Mouse (Mus musculus) erythroblast, adult 5-6 weeks (primary cell): ENCODE measurements around the gene Gpx5. TPM values are rescaled to one million over a fixed set of nuclear protein-coding genes. Genes with fewer than 3 reads are reported as not detected.

Experiments used
- ATAC-seq: replicated peaks from 2 replicates; pipeline ENCODE4 v1.8.0; 2016; ENCODE audit warnings: moderate number of reproducible peaks, mild to moderate bottlenecking, moderate TSS enrichment, inconsistent platforms; ENCODE audit not compliant: poor library complexity, low FRiP score, severe bottlenecking
- total RNA-seq, 2 experiments: library from RNA; stranded (forward) in 1 of 2; stranded (reverse) in 1 of 2; fragments of 150-400 nt in 1 of 2; fragments of 200-764, 138-1000 nt in 1 of 2; gene quantifications; 2 replicates each; pipeline versions ENCODE4 v1.2.3 to v1.2.4; 2015 to 2017; ENCODE audit warnings: low replicate concordance in 2 of 2

Gpx5 gene
- total RNA-seq, 2 experiments from 2014 or later, result not detected

DNA sequence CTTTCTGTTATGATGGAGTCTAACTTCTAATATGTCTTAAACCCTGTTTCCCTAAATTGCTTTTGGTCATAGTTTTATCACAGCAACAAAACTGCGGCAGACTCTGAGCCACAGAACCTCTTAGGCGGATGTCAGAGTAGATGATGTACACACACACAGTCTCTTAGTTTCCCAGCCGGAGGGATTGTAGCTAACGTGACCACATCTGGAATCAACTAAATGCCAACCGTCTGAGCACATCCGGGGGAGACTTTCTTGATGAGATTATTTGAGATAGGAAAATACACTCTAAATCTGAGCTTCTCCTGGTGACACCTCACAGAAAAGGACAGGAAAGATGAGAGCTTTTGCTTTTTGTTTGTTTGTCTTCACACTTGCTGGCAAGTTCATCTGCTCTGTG is 55.4 kb downstream of the Gpx5 start:
- no peak for ATAC-seq

DNA sequence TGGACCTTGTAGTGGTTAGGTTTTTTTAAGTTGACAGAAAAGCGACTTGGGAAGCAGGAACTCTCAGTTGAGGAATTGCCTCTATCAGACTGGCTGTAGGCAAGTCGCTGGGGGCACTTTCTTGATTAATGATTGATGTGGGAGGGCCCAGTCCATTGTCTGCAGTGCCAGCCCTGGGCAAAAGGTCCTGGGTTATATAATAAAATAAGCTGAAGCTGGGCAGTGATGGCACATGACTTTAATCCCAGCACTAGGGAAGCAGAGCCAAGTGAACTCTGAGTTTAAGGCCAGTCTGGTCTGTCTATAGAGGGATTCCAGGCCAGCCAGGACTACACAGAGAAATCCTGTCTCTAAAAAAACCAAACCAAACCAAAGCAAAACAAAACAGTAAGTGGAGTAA is 55.8 kb downstream of the Gpx5 start:
- ATAC-seq, result no peak

Other genes starting within 250 kb of the Gpx5 start
- not detected in 2 replicates for gene Olfr1370, start 217.8 kb downstream of the Gpx5 start, total RNA-seq (2015; ENCODE audit: low replicate concordance)
- gene Olfr1370, start 217.8 kb downstream of the Gpx5 start, total RNA-seq (2017; ENCODE audit: low replicate concordance), result 0.14 TPM in 1 of 2 replicates, not detected in the other
- gene Olfr1369-ps1, start 181.2 kb downstream of the Gpx5 start, total RNA-seq (2015; ENCODE audit: low replicate concordance), result not detected in 2 replicates
- gene Olfr1369-ps1, start 181.2 kb downstream of the Gpx5 start, total RNA-seq (2017; ENCODE audit: low replicate concordance), result not detected in 2 replicates
- gene Olfr263, start 163.1 kb downstream of the Gpx5 start, total RNA-seq (2015; ENCODE audit: low replicate concordance), result not detected in 2 replicates
- not detected in 2 replicates for gene Olfr263, start 163.1 kb downstream of the Gpx5 start, total RNA-seq (2017; ENCODE audit: low replicate concordance)
- gene Olfr1368, start 146.9 kb downstream of the Gpx5 start, total RNA-seq (2015; ENCODE audit: low replicate concordance), result not detected in 2 replicates
- gene Olfr1368, start 146.9 kb downstream of the Gpx5 start, total RNA-seq (2017; ENCODE audit: low replicate concordance), result not detected in 2 replicates
- gene Trim27, start 113.3 kb downstream of the Gpx5 start, total RNA-seq (2015; ENCODE audit: low replicate concordance), result 11.9 and 18.4 TPM in 2 replicates
- 37.4 and 42.5 TPM in 2 replicates for gene Trim27, start 113.3 kb downstream of the Gpx5 start, total RNA-seq (2017; ENCODE audit: low replicate concordance)
- not detected in 2 replicates for gene Gpx6, start 19.4 kb upstream of the Gpx5 start, total RNA-seq (2015; ENCODE audit: low replicate concordance)
- gene Gpx6, start 19.4 kb upstream of the Gpx5 start, total RNA-seq (2017; ENCODE audit: low replicate concordance), result not detected in 2 replicates
- gene Olfr1367, start 54.2 kb upstream of the Gpx5 start, total RNA-seq (2015; ENCODE audit: low replicate concordance), result not detected in 2 replicates
- gene Olfr1367, start 54.2 kb upstream of the Gpx5 start, total RNA-seq (2017; ENCODE audit: low replicate concordance), result not detected in 2 replicates
- 0.84 TPM in 1 of 2 replicates, not detected in the other for gene Zscan12, start 70.1 kb upstream of the Gpx5 start, total RNA-seq (2015; ENCODE audit: low replicate concordance)
- gene Zscan12, start 70.1 kb upstream of the Gpx5 start, total RNA-seq (2017; ENCODE audit: low replicate concordance), result 0.70 and 1.4 TPM in 2 replicates
- 16.9 and 23.6 TPM in 2 replicates for gene Zkscan3, start 110.0 kb upstream of the Gpx5 start, total RNA-seq (2015; ENCODE audit: low replicate concordance)
- 13.9 and 19.9 TPM in 2 replicates for gene Zkscan3, start 110.0 kb upstream of the Gpx5 start, total RNA-seq (2017; ENCODE audit: low replicate concordance)
- not detected in 2 replicates for gene Pgbd1, start 148.3 kb upstream of the Gpx5 start, total RNA-seq (2015; ENCODE audit: low replicate concordance)
- gene Pgbd1, start 148.3 kb upstream of the Gpx5 start, total RNA-seq (2017; ENCODE audit: low replicate concordance), result 1.1 TPM in 1 of 2 replicates, not detected in the other
- gene Zscan26, start 161.0 kb upstream of the Gpx5 start, total RNA-seq (2015; ENCODE audit: low replicate concordance), result 3.8 and 4.8 TPM in 2 replicates
- 1.7 and 2.2 TPM in 2 replicates for gene Zscan26, start 161.0 kb upstream of the Gpx5 start, total RNA-seq (2017; ENCODE audit: low replicate concordance)
- 1.3 TPM in 1 of 2 replicates, not detected in the other for gene Nkapl, start 175.8 kb upstream of the Gpx5 start, total RNA-seq (2015; ENCODE audit: low replicate concordance)
- gene Nkapl, start 175.8 kb upstream of the Gpx5 start, total RNA-seq (2017; ENCODE audit: low replicate concordance), result not detected in 2 replicates
- gene Zkscan4, start 186.2 kb upstream of the Gpx5 start, total RNA-seq (2015; ENCODE audit: low replicate concordance), result not detected in 2 replicates
- gene Zkscan4, start 186.2 kb upstream of the Gpx5 start, total RNA-seq (2017; ENCODE audit: low replicate concordance), result not detected in 2 replicates
- not detected in 2 replicates for gene Gm10065, start 186.7 kb upstream of the Gpx5 start, total RNA-seq (2015; ENCODE audit: low replicate concordance)
- not detected in 2 replicates for gene Gm10065, start 186.7 kb upstream of the Gpx5 start, total RNA-seq (2017; ENCODE audit: low replicate concordance)
- 0.77 and 5.6 TPM in 2 replicates for gene AK157302, start 202.5 kb upstream of the Gpx5 start, total RNA-seq (2015; ENCODE audit: low replicate concordance)
- 7.8 and 15.1 TPM in 2 replicates for gene AK157302, start 202.5 kb upstream of the Gpx5 start, total RNA-seq (2017; ENCODE audit: low replicate concordance)
- 12.1 TPM in 1 of 2 replicates, not detected in the other for gene Gm11273, start 208.7 kb upstream of the Gpx5 start, total RNA-seq (2015; ENCODE audit: low replicate concordance)
- gene Gm11273, start 208.7 kb upstream of the Gpx5 start, total RNA-seq (2017; ENCODE audit: low replicate concordance), result 1.3 TPM in 1 of 2 replicates, not detected in the other
- 2.1 and 5.4 TPM in 2 replicates for gene Zkscan8, start 238.4 kb upstream of the Gpx5 start, total RNA-seq (2015; ENCODE audit: low replicate concordance)
- gene Zkscan8, start 238.4 kb upstream of the Gpx5 start, total RNA-seq (2017; ENCODE audit: low replicate concordance), result 1.7 and 3.4 TPM in 2 replicates